Mouse (Mus musculus) mature B cell (primary cell): ENCODE results near the gene Mc1r.
"Not testable (repeated sequence)": the region's sequence is repeated elsewhere in the genome, so short reads cannot be mapped to it uniquely, and the experiment has no call there.

Experiments
- in situ Hi-C: fragments of 300-500 bp; cut with MboI; formaldehyde crosslinking; loops from 2 replicates; pipeline ENCODE4 v1.14.3; 2019

Gene Mc1r

GRCm38 (mm10) chr8:123431616-123432365 is 24.9 kb downstream of the Mc1r start:
- in situ Hi-C loops, result no loop called here

- in situ Hi-C loops, result no loop called here
Measured at GRCm38 (mm10) chr8:123432381-123432780, 25.5 kb downstream of the Mc1r start.

GRCm38 (mm10) chr8:123433241-123433974 is 26.5 kb downstream of the Mc1r start:
- in situ Hi-C loops, result not testable (repeated sequence)

- in situ Hi-C loops, result no loop called here
Measured at GRCm38 (mm10) chr8:123441788-123442187, 34.9 kb downstream of the Mc1r start.

GRCm38 (mm10) chr8:123442351-123442750 is 35.4 kb downstream of the Mc1r start:
- in situ Hi-C loops, result no loop called here

GRCm38 (mm10) chr8:123442871-123443575 is 36.1 kb downstream of the Mc1r start:
- in situ Hi-C loops, result no loop called here

- in situ Hi-C loops, result no loop called here
Measured at GRCm38 (mm10) chr8:123443576-123443921, 36.6 kb downstream of the Mc1r start.

- in situ Hi-C loops, result no loop called here
Measured at GRCm38 (mm10) chr8:123444131-123444530, 37.2 kb downstream of the Mc1r start.

- in situ Hi-C loops, result no loop called here
Measured at GRCm38 (mm10) chr8:123445981-123446380, 39.1 kb downstream of the Mc1r start.

GRCm38 (mm10) chr8:123446799-123447198 is 39.9 kb downstream of the Mc1r start:
- in situ Hi-C loops, result no loop called here

- in situ Hi-C loops, result no loop called here
Measured at GRCm38 (mm10) chr8:123450783-123451182, 43.9 kb downstream of the Mc1r start.

- in situ Hi-C loops, result not testable (repeated sequence)
Measured at GRCm38 (mm10) chr8:123451747-123452146, 44.8 kb downstream of the Mc1r start.

GRCm38 (mm10) chr8:123452149-123452548 is 45.2 kb downstream of the Mc1r start:
- in situ Hi-C loops, result no loop called here

GRCm38 (mm10) chr8:123453291-123453690 is 46.4 kb downstream of the Mc1r start:
- in situ Hi-C loops, result no loop called here

- in situ Hi-C loops, result no loop called here
Measured at GRCm38 (mm10) chr8:123453951-123454350, 47.0 kb downstream of the Mc1r start.

- in situ Hi-C loops, result no loop called here
Measured at GRCm38 (mm10) chr8:123454559-123454958, 47.7 kb downstream of the Mc1r start.
